Mouse (Mus musculus): Measurements from ENCODE around the gene Eloa.
"Not testable (repeated sequence)": the region's sequence is repeated elsewhere in the genome, so short reads cannot be mapped to it uniquely, and the experiment has no call there.

The Eloa gene

GRCm38 (mm10) chr4:135984556-135984955 is 37.0 kb downstream of the Eloa start:
- no peak for DNase-seq (ENCODE audit: low spot score in 2 of 2)

- peak; percentile 69 to 81 for DNase-seq (ENCODE audit: low spot score in 2 of 2)
Observed at GRCm38 (mm10) chr4:135981524-135982063, 40.0 kb downstream of the Eloa start.

- not testable (repeated sequence) for DNase-seq (ENCODE audit: low spot score in 2 of 2)
Observed at GRCm38 (mm10) chr4:135980223-135980622, 41.3 kb downstream of the Eloa start.

GRCm38 (mm10) chr4:135976146-135976545 is 45.4 kb downstream of the Eloa start:
- no peak for DNase-seq (ENCODE audit: low spot score in 2 of 2)

DNA sequence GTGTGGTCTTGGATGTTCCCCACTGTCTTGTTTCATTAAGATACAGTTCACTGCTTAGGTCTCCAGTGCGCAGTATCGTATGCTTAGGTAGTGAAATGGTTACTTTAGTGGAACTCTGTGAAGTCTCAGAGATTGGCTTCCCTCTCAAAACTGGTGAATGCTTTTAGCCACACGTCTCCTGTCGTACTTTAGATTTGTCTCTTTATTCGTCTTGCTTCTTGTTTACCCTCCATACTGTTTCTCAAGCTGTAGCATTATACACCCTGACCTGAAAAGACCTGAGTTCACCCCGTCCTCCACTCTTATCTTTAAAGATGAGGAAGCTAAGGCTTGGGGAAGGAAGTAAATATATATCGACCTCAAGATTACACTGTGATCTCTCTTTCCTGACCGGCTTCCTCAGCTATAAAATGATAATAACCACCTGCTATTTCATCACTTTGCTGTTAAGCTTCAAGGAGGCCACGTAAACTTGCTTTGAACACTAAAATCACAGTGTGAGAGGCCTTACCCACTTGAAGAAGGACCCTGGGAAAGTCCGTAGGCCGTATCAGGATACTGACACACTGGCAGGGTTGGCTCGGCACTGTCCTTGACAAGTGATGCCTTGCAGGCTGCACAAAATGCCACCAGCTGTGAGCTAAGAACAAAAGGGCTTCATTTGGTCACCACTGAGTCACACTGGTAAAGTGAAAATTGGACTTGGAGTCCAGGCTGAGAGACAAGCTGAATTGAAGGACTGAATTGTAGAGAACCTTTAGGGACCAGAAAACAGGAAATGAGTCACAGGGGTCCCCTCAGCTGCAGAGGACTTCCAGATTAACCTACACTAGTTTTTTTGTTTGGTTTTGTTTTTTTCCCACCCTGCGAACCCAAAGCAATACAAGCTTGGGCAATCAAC is 48.4 kb downstream of the Eloa start:
- DNase-seq (ENCODE audit: low spot score in 2 of 2) = no peak

- peak; percentile 84 to 89 for DNase-seq (ENCODE audit: low spot score in 2 of 2)
Observed at GRCm38 (mm10) chr4:135972556-135972906, 49.0 kb downstream of the Eloa start, which contains the start of gene Lypla2. Gene Lypla2 (minus strand): TSS chr4:135972626.

- DNase-seq (ENCODE audit: low spot score in 2 of 2) = no peak
Observed at GRCm38 (mm10) chr4:135971805-135972555, 49.6 kb downstream of the Eloa start.

DNA sequence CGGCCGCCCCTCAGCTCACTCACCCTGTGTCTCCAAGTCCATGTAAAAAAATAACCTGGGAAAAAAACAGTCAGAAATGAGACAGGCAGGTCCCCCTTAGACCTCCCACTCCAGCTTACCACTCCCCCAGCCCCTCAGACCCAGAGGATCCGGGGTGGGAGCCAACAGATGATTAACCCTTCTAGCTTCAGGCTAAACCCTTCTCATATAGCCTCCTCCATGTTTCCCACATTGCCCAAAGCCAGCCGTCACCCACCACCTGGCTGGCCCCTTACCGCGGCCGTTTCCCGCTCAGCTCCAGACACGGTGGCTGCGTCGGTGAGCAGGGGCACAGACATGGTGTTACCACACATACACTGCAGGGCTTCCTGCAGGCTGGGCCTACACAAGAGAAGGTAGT is 51.0 kb downstream of the Eloa start:
- DNase-seq (ENCODE audit: low spot score in 2 of 2) = no peak

GRCm38 (mm10) chr4:135969070-135969750 is 52.4 kb downstream of the Eloa start:
- DNase-seq (ENCODE audit: low spot score in 2 of 2) = no peak

DNA sequence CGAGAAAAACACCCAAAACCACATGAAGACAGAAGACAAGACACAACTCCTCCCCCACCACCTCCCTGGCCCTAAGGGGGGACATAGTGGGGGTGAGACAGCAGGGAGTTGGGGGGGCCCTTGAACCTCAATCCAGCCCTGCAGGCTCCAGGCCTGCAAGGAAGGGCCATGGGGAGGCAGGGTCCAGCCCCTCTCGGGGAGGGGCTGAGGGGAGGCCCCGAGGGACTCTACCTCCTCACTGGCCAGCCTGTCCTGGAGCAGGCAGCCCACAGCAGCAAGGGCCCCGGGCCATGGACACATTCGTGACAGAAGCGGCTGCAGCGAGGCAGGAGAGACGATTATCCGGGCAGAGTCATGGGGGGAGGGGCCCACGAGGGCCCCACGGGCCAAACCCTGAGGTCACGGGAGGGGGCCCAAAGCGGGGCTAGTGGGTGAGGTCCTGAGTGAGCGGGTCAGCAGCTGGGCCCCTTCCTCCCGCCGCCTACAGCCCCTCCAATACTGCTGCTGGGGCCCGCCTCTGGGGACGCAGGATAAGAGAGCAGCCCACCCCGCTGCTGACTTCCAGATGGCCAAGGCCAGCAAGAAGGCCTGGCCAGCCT is 53.2 kb downstream of the Eloa start:
- DNase-seq (ENCODE audit: low spot score in 2 of 2) = no peak

DNA sequence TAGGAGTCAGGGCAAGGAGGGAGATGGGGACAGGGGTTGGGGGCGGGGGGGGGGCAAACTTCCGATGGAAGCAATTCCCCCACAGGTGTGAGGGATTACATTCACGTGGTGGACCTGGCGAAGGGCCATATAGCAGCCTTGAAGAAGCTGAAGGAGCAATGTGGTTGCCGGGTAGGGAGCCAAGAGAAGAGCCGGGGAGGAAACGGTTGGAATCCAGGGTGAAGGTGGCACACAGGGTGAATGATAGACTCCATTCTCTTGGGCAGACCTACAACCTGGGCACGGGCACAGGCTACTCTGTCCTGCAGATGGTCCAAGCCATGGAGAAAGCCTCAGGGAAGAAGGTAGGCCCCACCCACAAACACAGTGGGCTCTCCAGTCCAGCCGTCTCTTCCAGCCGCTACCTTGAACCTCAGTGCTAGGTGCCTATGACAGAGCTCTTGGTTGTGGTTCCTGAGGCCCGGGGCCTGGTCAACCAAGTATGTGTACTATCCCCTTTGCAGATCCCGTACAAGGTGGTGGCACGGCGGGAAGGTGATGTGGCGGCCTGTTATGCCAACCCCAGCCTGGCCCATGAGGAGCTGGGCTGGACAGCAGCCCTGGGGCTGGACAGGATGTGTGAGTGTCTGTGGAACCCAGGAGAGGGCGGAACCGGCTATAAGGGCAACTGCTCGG is 54.3 kb downstream of the Eloa start:
- no peak for DNase-seq (ENCODE audit: low spot score in 2 of 2)

GRCm38 (mm10) chr4:135966283-135966682 is 55.3 kb downstream of the Eloa start:
- DNase-seq (ENCODE audit: low spot score in 2 of 2) = no peak

- DNase-seq (ENCODE audit: low spot score in 2 of 2) = no peak
Observed at GRCm38 (mm10) chr4:135965113-135965512, 56.5 kb downstream of the Eloa start.

GRCm38 (mm10) chr4:135964426-135964825 is 57.1 kb downstream of the Eloa start:
- peak in 1 of 2 experiments; percentile 51 for DNase-seq (ENCODE audit: low spot score in 2 of 2)

GRCm38 (mm10) chr4:135963457-135964193 is 57.9 kb downstream of the Eloa start, which contains the start of gene Gale:
Gene Gale (plus strand): TSS chr4:135963727.
- peak; percentile 89 to 92 for DNase-seq (ENCODE audit: low spot score in 2 of 2)

DNA sequence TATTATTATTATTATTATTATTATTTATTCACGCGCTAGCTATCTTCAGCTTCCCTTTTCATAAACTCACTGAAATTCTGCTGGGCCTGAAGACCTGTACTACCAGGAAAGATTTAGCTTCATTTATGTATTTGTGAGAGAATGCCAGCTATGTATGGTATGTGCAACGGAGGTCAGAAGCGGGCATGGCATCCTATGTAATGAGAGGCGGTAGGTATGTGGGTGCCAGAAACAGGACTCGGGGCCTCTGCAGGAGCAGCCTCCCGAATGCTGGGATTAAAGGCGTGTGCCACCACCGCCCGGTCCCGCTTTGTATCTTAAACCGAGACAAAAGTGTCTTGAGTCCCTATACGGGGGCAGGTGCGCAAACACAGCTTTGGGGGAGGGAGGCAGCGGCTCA is 58.6 kb downstream of the Eloa start:
- DNase-seq (ENCODE audit: low spot score in 2 of 2) = no peak

DNA sequence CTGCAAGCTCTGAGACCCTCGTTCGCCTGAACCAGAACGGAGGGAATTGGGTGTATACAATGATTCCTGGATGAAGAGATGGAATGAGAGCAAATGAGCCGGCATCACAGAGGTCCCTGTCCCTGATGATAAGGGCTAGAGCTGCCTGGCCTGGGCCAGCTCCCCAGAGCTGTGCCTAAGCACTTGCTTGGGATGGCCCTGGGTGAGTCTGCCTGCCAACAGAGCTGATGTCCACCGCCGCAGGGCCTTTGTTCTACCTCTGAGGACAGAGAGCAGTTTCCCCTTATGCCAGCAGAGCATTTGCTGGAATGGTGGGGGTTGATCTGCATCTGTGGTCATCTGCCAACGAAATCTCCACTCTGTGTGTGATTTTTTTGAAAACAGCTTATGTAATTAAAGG is 59.4 kb downstream of the Eloa start:
- no peak for DNase-seq (ENCODE audit: low spot score in 2 of 2)

GRCm38 (mm10) chr4:135961709-135962108 is 59.9 kb downstream of the Eloa start:
- DNase-seq (ENCODE audit: low spot score in 2 of 2) = no peak

- peak; percentile 71 for DNase-seq (ENCODE audit: low spot score in 2 of 2)
Observed at GRCm38 (mm10) chr4:135960717-135961116, 60.8 kb downstream of the Eloa start.

GRCm38 (mm10) chr4:135958354-135958753 is 63.2 kb downstream of the Eloa start:
- DNase-seq (ENCODE audit: low spot score in 2 of 2) = no peak
